Mouse (Mus musculus) ES-E14 (cell line): Measurements from ENCODE around the gene Adcy9. TPM values are rescaled to one million over a fixed set of nuclear protein-coding genes. Genes with fewer than 3 reads are reported as not detected.

Experiments
- DNase-seq: peaks from one replicate; pipeline ENCODE4 v3.0.0-alpha.2; 2013; ENCODE audit warnings: low read depth, low spot score
- H3K27ac ChIP-seq: 2 replicates; pipeline ENCODE4 v1.5.1; 2012; ENCODE audit warnings: low read depth, mild to moderate bottlenecking, low read length, moderate library complexity, mixed read lengths; ENCODE audit not compliant: poor library complexity, insufficient read depth, severe bottlenecking
- H3K36me3 ChIP-seq: 2 replicates; pipeline ENCODE4 v1.6.1; 2012; ENCODE audit warnings: mild to moderate bottlenecking, low read length, moderate library complexity, mixed read lengths; ENCODE audit not compliant: control insufficient read depth, poor library complexity, insufficient read depth, severe bottlenecking
- H3K4me1 ChIP-seq, 2 experiments: fragments of 150-350 bp in 1 of 2; sonication (generic) in 1 of 2; 2 replicates each; pipeline ENCODE4 v1.6.1; 2012; ENCODE audit warnings: low read length in 2 of 2, mild to moderate bottlenecking in 1 of 2, mixed read lengths in 1 of 2; ENCODE audit not compliant: control insufficient read depth in 2 of 2, insufficient read depth in 2 of 2, poor library complexity in 1 of 2
- H3K4me3 ChIP-seq, 2 experiments: fragments of 150-350 bp in 1 of 2; sonication (generic) in 1 of 2; 2 replicates each; pipeline ENCODE4 v1.5.1; 2012; ENCODE audit warnings: low read length in 2 of 2, low read depth in 1 of 2, mild to moderate bottlenecking in 1 of 2, mixed read lengths in 1 of 2; ENCODE audit not compliant: insufficient read depth in 1 of 2, poor library complexity in 1 of 2, severe bottlenecking in 1 of 2
- H3K9ac ChIP-seq: 2 replicates; pipeline ENCODE4 v1.6.1; 2012; ENCODE audit warnings: low read depth, mild to moderate bottlenecking, low read length, mixed read lengths; ENCODE audit not compliant: poor library complexity, insufficient read depth, severe bottlenecking
- H3K9me3 ChIP-seq: fragments of 150-350 bp; sonication (generic); 2 replicates; pipeline ENCODE4 v1.6.1; 2012; ENCODE audit warnings: low read depth, mild to moderate bottlenecking, low read length; ENCODE audit not compliant: control insufficient read depth, insufficient read depth
- CHD2 ChIP-seq: IDR thresholded peaks from 2 replicates; pipeline ENCODE4 v1.6.1; 2014; ENCODE audit warnings: mild to moderate bottlenecking, low read depth, low read length, inconsistent platforms
- HCFC1 ChIP-seq: IDR thresholded peaks from 2 replicates; pipeline ENCODE4 v1.6.1; 2012; ENCODE audit warnings: low read length, inconsistent platforms, borderline replicate concordance; ENCODE audit not compliant: insufficient read depth
- MAFK ChIP-seq: IDR thresholded peaks from 2 replicates; pipeline ENCODE4 v1.6.1; 2014; ENCODE audit warnings: mild to moderate bottlenecking, low read depth, low read length, inconsistent platforms; ENCODE audit not compliant: insufficient read depth
- ZC3H11A ChIP-seq: IDR thresholded peaks from 2 replicates; pipeline ENCODE4 v1.6.1; 2012; ENCODE audit warnings: low read depth, mild to moderate bottlenecking, inconsistent platforms, low read length, borderline replicate concordance
- ZNF384 ChIP-seq: IDR thresholded peaks from 2 replicates; pipeline ENCODE4 v1.6.1; 2012; ENCODE audit warnings: low read depth, low read length, inconsistent platforms
- in situ Hi-C, 2 experiments: fragments of 600-800 bp; cut with MboI; formaldehyde crosslinking; loops; one replicate each; pipeline ENCODE4 v1.15.1; 2025; ENCODE audit warnings: low sequenced_read_pairs in 2 of 2, inconsistent platforms in 1 of 2; ENCODE audit not compliant: unreplicated experiment in 2 of 2
- total RNA-seq: library from RNA; depleted of rRNA; stranded (reverse); fragments of 300-350 nt; gene quantifications from 2 replicates; pipeline ENCODE4 v1.2.3, GENCODE M21; 2012

Adcy9 gene
- total RNA-seq, 1 experiment, result 5.2 TPM

DNA sequence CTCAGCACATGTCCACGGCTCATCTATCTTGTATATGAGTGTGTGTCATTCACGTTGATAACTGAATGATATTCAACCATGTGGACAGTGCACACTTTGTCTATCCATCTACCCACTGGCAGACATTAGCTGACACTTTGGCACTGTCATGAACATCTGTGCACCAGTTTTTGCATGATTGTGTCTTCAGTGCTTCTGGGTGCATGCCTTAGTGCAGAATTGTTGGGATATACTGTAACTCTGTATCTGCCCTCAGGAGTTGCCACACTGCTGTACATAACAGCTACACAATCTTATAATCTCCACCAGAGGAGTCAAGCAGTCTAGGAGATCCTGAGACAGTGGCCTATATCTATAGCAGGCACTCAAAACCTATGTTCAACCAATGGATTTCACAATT lies 21.5 kb downstream of the Adcy9 start:
- Histone ChIP-seq H3K4me3 (no peak overlapping the region), H3K4me1 (no peaks in the 10 kb centered on the region), H3K9me3 (no peaks in the 10 kb centered on the region), H3K27ac (no peak overlapping the region), H3K9ac (no peak overlapping the region), H3K36me3 (no peaks in the 10 kb centered on the region)
- TF ChIP-seq ZC3H11A, result no peak
- TF ChIP-seq MAFK, result no peak
- TF ChIP-seq ZNF384, result no peak
- no peak for TF ChIP-seq HCFC1
- TF ChIP-seq CHD2, result no peak
- no peak for DNase-seq
- in situ Hi-C loops, result no loop called here

DNA sequence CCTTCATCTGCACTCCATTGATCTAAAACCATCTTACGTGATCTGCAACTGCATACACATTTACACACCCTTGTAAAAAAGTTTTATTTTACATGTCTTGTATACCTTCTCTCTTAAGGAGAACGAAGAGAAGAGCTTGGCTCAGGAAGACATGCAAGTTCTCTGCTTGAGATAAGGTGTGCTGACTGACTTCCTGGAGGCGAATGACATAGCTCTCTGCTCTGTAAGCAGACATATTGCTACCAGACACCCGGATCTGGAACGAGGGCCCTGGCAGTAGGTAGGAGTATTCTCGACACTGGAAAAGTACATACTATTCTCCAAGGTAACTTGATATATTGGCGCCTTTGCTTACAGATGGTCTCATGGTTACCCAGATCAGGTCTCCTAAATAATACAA lies 22.7 kb downstream of the Adcy9 start:
- in situ Hi-C loops, result no loop called here
- H3K9me3 ChIP-seq, result no peaks in the 10 kb centered on the region
- no peak overlapping the region for H3K27ac ChIP-seq
- no peak for TF ChIP-seq HCFC1
- no peak for TF ChIP-seq ZC3H11A
- no peak for TF ChIP-seq CHD2
- TF ChIP-seq ZNF384, result no peak
- no peak for TF ChIP-seq MAFK
- no peak overlapping the region for H3K9ac ChIP-seq
- no peaks in the 10 kb centered on the region for H3K36me3 ChIP-seq
- H3K4me1 ChIP-seq, result no peaks in the 10 kb centered on the region
- H3K4me3 ChIP-seq, result no peak overlapping the region
- DNase-seq, result no peak

DNA sequence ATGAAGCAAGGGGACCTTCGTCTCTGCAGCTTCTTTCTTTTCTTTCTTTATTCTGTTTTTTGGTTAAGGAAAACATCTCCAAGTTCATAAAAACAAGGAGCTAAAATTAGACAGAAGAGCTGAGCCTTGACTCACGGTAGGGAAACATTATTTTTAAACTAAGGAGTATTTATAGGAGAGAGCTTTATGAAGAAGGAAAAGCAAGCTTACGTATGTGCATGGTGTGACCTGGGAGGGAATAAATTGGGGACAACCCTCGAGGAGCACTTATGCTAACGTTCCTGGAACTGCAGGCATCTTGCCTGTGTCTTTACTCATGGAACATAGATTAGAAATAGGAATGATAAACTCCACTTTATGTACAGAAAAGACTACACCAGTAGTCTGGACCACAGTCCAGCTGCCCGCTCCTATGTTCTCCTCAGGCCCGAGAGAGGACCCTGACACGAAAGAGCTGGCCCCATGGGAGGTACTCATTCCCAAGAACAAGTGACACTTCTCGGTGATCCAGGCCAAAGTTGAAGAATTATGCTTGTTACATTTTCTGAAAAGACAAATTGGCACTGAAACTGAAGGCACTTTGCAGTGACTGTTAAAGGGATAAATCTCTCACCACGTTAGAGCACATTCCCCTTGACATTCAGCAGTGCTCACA lies 24.5 kb downstream of the Adcy9 start:
- TF ChIP-seq CHD2, result no peak
- no peak for TF ChIP-seq MAFK
- TF ChIP-seq ZNF384, result no peak
- TF ChIP-seq ZC3H11A, result no peak
- TF ChIP-seq HCFC1, result no peak
- no peak overlapping the region for H3K4me3 ChIP-seq
- no peaks in the 10 kb centered on the region for H3K9me3 ChIP-seq
- no peak for DNase-seq
- no peaks in the 10 kb centered on the region for H3K36me3 ChIP-seq
- in situ Hi-C loops, result no loop called here
- no peaks in the 10 kb centered on the region for H3K4me1 ChIP-seq
- H3K9ac ChIP-seq, result no peak overlapping the region
- no peak overlapping the region for H3K27ac ChIP-seq

DNA sequence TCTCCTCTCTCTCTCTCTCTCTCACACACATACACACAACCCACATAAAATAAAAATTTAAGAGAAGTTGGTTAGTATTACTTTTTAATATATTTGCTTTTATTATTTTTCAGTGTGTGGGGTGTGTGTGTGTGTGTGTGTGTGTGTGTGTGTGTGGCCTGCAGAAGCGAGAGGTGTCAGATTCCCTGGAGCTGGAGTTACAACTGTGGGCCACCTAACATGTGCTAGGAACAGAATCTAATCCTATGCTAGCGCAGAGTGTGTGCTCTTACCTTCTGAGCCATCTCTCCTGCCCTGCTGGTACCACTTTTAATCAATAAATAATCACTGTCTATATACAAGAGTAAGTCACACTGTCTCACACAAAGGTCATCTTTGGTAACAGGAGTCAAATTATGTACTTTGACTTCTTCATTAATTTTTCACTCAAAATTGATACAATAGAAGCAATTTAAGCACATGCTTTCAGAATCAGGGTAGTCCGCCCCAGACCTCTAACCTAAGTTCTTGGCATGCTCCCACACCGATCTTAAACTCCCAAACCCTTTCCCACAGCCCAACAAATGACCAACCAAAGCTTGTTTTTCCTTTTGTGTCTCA lies 25.2 kb downstream of the Adcy9 start:
- no peak for DNase-seq

More for the DNA sequence above, 25.2 kb downstream of the Adcy9 start:
- Histone ChIP-seq H3K27ac (no peak overlapping the region), H3K9me3 (no peaks in the 10 kb centered on the region), H3K36me3 (no peaks in the 10 kb centered on the region), H3K4me3 (no peak overlapping the region), H3K4me1 (no peaks in the 10 kb centered on the region), H3K9ac (no peak overlapping the region)
- in situ Hi-C loops, result no loop called here
- no peak for TF ChIP-seq ZC3H11A
- TF ChIP-seq HCFC1, result no peak
- TF ChIP-seq ZNF384, result no peak
- TF ChIP-seq MAFK, result no peak
- TF ChIP-seq CHD2, result no peak
